Mouse (Mus musculus): ENCODE results near the gene Cd68. TPM values are rescaled to one million over a fixed set of nuclear protein-coding genes. Genes with fewer than 3 reads are reported as not detected.
"Not testable (repeated sequence)": the region's sequence is repeated elsewhere in the genome, so short reads cannot be mapped to it uniquely, and the experiment has no call there.

Cd68 gene
- polyA plus RNA-seq, 1 experiment from 2014 or later = 12.5 TPM

DNA sequence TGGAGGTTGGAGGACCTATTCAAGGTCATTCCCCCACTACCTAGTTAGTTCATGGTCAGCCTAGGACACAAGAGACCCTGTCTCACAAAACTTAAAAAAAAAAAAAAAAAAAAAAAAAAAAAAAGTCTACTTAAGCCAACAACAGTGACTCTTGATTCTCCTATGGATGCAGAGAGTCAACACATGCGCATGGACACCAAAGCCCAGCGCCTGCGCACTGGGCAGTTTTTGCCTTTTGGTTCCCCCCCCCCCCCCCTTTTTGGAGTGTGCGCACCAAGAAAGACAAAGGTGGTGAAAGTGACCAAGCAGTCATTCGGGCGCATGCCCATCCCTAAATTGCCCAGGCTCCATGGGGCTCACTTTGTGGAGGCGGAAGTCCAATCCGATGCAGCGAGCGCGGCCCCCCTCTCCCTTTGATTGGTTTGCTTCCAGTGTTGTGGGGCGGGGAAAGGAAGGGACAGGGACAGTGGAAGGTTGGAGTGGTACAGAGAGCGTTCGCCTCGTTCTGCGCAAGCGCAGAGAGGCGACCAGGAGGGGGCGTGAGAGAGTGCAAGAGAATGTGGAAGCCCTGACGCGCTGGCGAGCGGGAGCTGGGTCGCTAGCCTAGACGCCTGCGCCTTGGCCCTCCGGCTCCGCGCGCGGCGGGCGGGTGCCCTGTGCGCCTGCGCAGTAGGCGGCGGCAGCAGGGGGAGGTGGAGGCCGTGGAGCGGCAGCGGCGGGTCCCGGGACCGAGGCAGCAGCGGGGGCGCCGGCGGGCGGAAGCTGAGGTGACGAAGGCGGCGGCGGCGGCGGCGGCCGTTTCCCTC is 33.5 kb downstream of the Cd68 start, which contains the start of gene Fxr2:
Gene Fxr2 (plus strand): TSS at position 707 of the 806 bp plus-strand sequence.
- Histone ChIP-seq H3K36me3 (ENCODE audit: control insufficient read depth, insufficient read depth, low read length) (peaks cover 3% of the 10 kb centered on the region), H3K27me3 (ENCODE audit: control insufficient read depth, insufficient read depth, low read length) (no peaks in the 10 kb centered on the region), H3K9me3 (ENCODE audit: control insufficient read depth, low read depth, low read length) (no peaks in the 10 kb centered on the region), H3K27ac (ENCODE audit: low read length) (peak within 1 kb of the TSS; percentile 90), H3K4me1 (ENCODE audit: control insufficient read depth, insufficient read depth, low read length) (peaks cover 17% of the 10 kb centered on the region), H3K9ac (replicated peaks; ENCODE audit: low read depth, low read length) (peak within 1 kb of the TSS; percentile 95), H3K4me2 (replicated peaks; ENCODE audit: low read depth, low read length) (peak within 1 kb of the TSS; percentile 81), H3K4me3 (ENCODE audit: low read depth, low read length) (peak within 1 kb of the TSS; percentile 98)
- WGBS = under 1% methylated on average over 42 of the region's 56 CpGs
- ATAC-seq (ENCODE audit: insufficient number of reproducible peaks, insufficient read depth, low FRiP score, low read depth) = peak; percentile 99

- no peak for ATAC-seq (ENCODE audit: insufficient number of reproducible peaks, insufficient read depth, low FRiP score, low read depth)
- H3K27ac ChIP-seq (ENCODE audit: low read length) = no peak overlapping the region
Observed at GRCm38 (mm10) chr11:69629802-69630201, 36.2 kb downstream of the Cd68 start.

DNA sequence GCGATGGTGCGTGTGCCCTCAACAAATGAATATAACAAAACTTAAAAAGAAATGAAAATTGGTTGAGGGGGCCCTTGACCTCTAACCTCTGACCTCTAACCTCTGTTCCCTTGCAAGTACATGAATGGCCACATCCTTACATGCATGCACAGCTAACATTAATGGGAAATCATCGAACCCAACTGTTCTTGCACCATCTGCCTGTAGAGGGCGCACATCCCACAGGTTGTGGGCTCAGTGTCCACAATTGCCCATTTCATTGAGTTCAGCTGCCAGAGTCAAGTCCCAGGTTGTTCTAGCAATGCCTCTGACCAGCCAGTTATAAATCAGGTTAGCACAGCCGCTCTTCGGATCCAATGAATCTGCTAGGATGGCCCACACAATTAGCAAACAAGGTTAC is 37.7 kb downstream of the Cd68 start:
- Histone ChIP-seq H3K36me3 (ENCODE audit: control insufficient read depth, insufficient read depth, low read length) (no peaks in the 10 kb centered on the region), H3K27me3 (ENCODE audit: control insufficient read depth, insufficient read depth, low read length) (no peaks in the 10 kb centered on the region), H3K9ac (replicated peaks; ENCODE audit: low read depth, low read length) (no peak overlapping the region), H3K4me1 (ENCODE audit: control insufficient read depth, insufficient read depth, low read length) (no peaks in the 10 kb centered on the region), H3K9me3 (ENCODE audit: control insufficient read depth, low read depth, low read length) (no peaks in the 10 kb centered on the region), H3K4me3 (ENCODE audit: low read depth, low read length) (no peak overlapping the region), H3K4me2 (replicated peaks; ENCODE audit: low read depth, low read length) (no peak overlapping the region), H3K27ac (ENCODE audit: low read length) (no peak overlapping the region)
- no peak for ATAC-seq (ENCODE audit: insufficient number of reproducible peaks, insufficient read depth, low FRiP score, low read depth)
- 36% methylated on average over 6 of the region's 6 CpGs for WGBS

More at GRCm38 (mm10) chr11:69629802-69630201, 36.2 kb downstream of the Cd68 start:
- Histone ChIP-seq H3K9ac (replicated peaks; ENCODE audit: low read depth, low read length) (no peak overlapping the region), H3K4me1 (ENCODE audit: control insufficient read depth, insufficient read depth, low read length) (peaks cover 9% of the 10 kb centered on the region), H3K36me3 (ENCODE audit: control insufficient read depth, insufficient read depth, low read length) (no peaks in the 10 kb centered on the region), H3K4me3 (ENCODE audit: low read depth, low read length) (no peak overlapping the region), H3K4me2 (replicated peaks; ENCODE audit: low read depth, low read length) (no peak overlapping the region), H3K27me3 (ENCODE audit: control insufficient read depth, insufficient read depth, low read length) (no peaks in the 10 kb centered on the region), H3K9me3 (ENCODE audit: control insufficient read depth, low read depth, low read length) (no peaks in the 10 kb centered on the region)
- WGBS = 71% methylated on average over 1 of the region's 1 CpGs

DNA sequence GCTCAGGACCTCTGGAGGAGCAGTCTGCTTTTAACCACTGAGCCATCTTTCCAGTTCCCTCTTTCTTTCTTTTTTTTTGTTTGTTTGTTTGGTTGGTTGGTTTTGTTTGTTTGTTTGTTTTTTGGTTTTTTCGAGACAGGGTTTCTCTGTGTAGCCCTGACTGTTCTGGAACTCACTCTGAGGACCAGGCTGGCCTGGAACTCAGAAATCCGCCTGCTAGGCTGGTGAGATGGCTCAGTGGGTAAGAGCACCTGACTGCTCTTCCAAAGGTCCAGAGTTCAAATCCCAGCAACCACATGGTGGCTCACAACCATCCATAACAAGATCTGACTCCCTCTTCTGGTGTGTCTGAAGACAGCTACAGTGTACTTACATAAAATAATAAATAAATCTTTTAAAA is 41.6 kb downstream of the Cd68 start:
- WGBS = 81% methylated on average over 2 of the region's 2 CpGs

DNA sequence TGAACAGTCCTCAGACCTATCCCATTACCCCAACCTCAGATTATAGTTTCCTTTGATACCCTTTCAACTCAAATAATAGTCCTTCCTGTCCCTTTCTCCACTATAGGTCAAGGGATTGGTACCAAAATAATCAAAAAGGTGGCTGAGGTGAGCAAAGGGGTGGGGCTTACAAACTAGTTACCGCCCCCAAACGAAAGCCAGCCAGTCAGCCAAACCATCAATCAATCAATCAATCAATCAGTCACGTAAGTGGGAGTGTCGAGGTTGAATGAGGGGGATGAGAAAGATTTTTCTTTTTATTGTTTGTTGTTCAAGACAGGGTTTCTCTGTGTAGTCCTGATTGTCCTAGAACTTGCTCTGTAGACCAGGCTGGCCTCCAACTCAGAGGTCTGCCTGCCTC is 42.9 kb downstream of the Cd68 start:
- Histone ChIP-seq H3K9ac (replicated peaks; ENCODE audit: low read depth, low read length) (no peak overlapping the region), H3K9me3 (ENCODE audit: control insufficient read depth, low read depth, low read length) (no peaks in the 10 kb centered on the region), H3K4me3 (ENCODE audit: low read depth, low read length) (no peak overlapping the region), H3K4me1 (ENCODE audit: control insufficient read depth, insufficient read depth, low read length) (0 out of 2 replicates have a peak, but pooled peaks cover 2% of the 10 kb centered on the region), H3K4me2 (replicated peaks; ENCODE audit: low read depth, low read length) (peak overlapping the region; percentile 72; the same call in 1 of the 2 replicates), H3K27ac (ENCODE audit: low read length) (no peak overlapping the region), H3K36me3 (ENCODE audit: control insufficient read depth, insufficient read depth, low read length) (no peaks in the 10 kb centered on the region), H3K27me3 (ENCODE audit: control insufficient read depth, insufficient read depth, low read length) (no peaks in the 10 kb centered on the region)
- ATAC-seq (ENCODE audit: insufficient number of reproducible peaks, insufficient read depth, low FRiP score, low read depth) = no peak
- WGBS = 59% methylated on average over 4 of the region's 4 CpGs

More for the DNA sequence above, 41.6 kb downstream of the Cd68 start:
- not testable (repeated sequence) for H3K36me3 ChIP-seq (ENCODE audit: control insufficient read depth, insufficient read depth, low read length); ATAC-seq (ENCODE audit: insufficient number of reproducible peaks, insufficient read depth, low FRiP score, low read depth); H3K9me3 ChIP-seq (ENCODE audit: control insufficient read depth, low read depth, low read length); H3K27ac ChIP-seq (ENCODE audit: low read length); H3K9ac ChIP-seq (replicated peaks; ENCODE audit: low read depth, low read length); H3K27me3 ChIP-seq (ENCODE audit: control insufficient read depth, insufficient read depth, low read length); H3K4me1 ChIP-seq (ENCODE audit: control insufficient read depth, insufficient read depth, low read length); H3K4me2 ChIP-seq (replicated peaks; ENCODE audit: low read depth, low read length); H3K4me3 ChIP-seq (ENCODE audit: low read depth, low read length)

DNA sequence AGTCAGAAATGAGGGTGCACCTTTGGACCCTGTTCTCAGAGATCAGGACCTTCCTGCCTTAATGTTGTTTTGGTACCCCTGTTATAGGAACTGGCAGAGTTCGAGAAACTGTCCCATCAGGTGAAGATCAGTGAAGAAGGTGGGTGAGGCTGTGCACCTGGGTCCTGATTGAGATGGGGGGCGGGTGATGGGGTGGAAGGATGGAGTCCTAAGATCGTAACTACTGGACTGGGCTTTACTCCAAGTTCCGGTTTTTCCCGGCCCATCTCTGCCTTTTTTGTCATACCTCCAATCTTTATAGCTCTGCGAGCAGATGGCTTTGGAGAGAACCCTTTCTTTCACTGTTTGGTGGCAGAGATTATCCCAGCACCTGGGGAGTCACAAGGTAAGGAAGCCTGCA is 43.5 kb downstream of the Cd68 start:
- peak overlapping the region; percentile 39 for H3K4me3 ChIP-seq (ENCODE audit: low read depth, low read length)
- ATAC-seq (ENCODE audit: insufficient number of reproducible peaks, insufficient read depth, low FRiP score, low read depth) = no peak
- no peaks in the 10 kb centered on the region for H3K27me3 ChIP-seq (ENCODE audit: control insufficient read depth, insufficient read depth, low read length)
- WGBS = 29% methylated on average over 6 of the region's 6 CpGs
- H3K9me3 ChIP-seq (ENCODE audit: control insufficient read depth, low read depth, low read length) = no peaks in the 10 kb centered on the region
- peak overlapping the region; percentile 72 for H3K4me2 ChIP-seq (replicated peaks; ENCODE audit: low read depth, low read length)
- 0 out of 2 replicates have a peak, but pooled peaks cover 2% of the 10 kb centered on the region for H3K4me1 ChIP-seq (ENCODE audit: control insufficient read depth, insufficient read depth, low read length)
- H3K36me3 ChIP-seq (ENCODE audit: control insufficient read depth, insufficient read depth, low read length) = no peaks in the 10 kb centered on the region
- peak overlapping the region; percentile 59 for H3K9ac ChIP-seq (replicated peaks; ENCODE audit: low read depth, low read length)
- peak overlapping the region; percentile 46; the same call in 1 of the 2 replicates for H3K27ac ChIP-seq (ENCODE audit: low read length)

GRCm38 (mm10) chr11:69621571-69622268 is 44.2 kb downstream of the Cd68 start, which contains the start of gene Sat2:
TSS of gene Sat2 (plus strand) at chr11:69622024.
- 2% methylated on average over 20 of the region's 20 CpGs for WGBS
- ATAC-seq (ENCODE audit: insufficient number of reproducible peaks, insufficient read depth, low FRiP score, low read depth) = peak; percentile 86
- Histone ChIP-seq H3K4me1 (ENCODE audit: control insufficient read depth, insufficient read depth, low read length) (0 out of 2 replicates have a peak, but pooled peaks cover 2% of the 10 kb centered on the region), H3K4me2 (replicated peaks; ENCODE audit: low read depth, low read length) (peak within 1 kb of the TSS; percentile 72), H3K36me3 (ENCODE audit: control insufficient read depth, insufficient read depth, low read length) (no peaks in the 10 kb centered on the region), H3K9ac (replicated peaks; ENCODE audit: low read depth, low read length) (peak within 1 kb of the TSS; percentile 59), H3K9me3 (ENCODE audit: control insufficient read depth, low read depth, low read length) (no peaks in the 10 kb centered on the region), H3K4me3 (ENCODE audit: low read depth, low read length) (peak within 1 kb of the TSS; percentile 39), H3K27ac (ENCODE audit: low read length) (peak within 1 kb of the TSS; percentile 46; the same call in 1 of the 2 replicates), H3K27me3 (ENCODE audit: control insufficient read depth, insufficient read depth, low read length) (no peaks in the 10 kb centered on the region)

- no peak overlapping the region for H3K4me2 ChIP-seq (replicated peaks; ENCODE audit: low read depth, low read length)
- no peak overlapping the region for H3K4me3 ChIP-seq (ENCODE audit: low read depth, low read length)
- H3K36me3 ChIP-seq (ENCODE audit: control insufficient read depth, insufficient read depth, low read length) = no peaks in the 10 kb centered on the region
- no peak for ATAC-seq (ENCODE audit: insufficient number of reproducible peaks, insufficient read depth, low FRiP score, low read depth)
- 76% methylated on average over 7 of the region's 7 CpGs for WGBS
- H3K27ac ChIP-seq (ENCODE audit: low read length) = no peak overlapping the region
- H3K9me3 ChIP-seq (ENCODE audit: control insufficient read depth, low read depth, low read length) = no peaks in the 10 kb centered on the region
- no peaks in the 10 kb centered on the region for H3K27me3 ChIP-seq (ENCODE audit: control insufficient read depth, insufficient read depth, low read length)
- no peak overlapping the region for H3K9ac ChIP-seq (replicated peaks; ENCODE audit: low read depth, low read length)
- 0 out of 2 replicates have a peak, but pooled peaks cover 2% of the 10 kb centered on the region for H3K4me1 ChIP-seq (ENCODE audit: control insufficient read depth, insufficient read depth, low read length)
Observed at GRCm38 (mm10) chr11:69620394-69621081, 45.4 kb downstream of the Cd68 start.

Measured in stomach, embryonic 14.5 days (tissue).